Mouse (Mus musculus): ENCODE data around the gene Egfl7. TPM values are rescaled to one million over a fixed set of nuclear protein-coding genes. Genes with fewer than 3 reads are reported as not detected.

Egfl7 gene
- polyA plus RNA-seq, 1 experiment from 2014 or later, result 75.4 TPM

DNA sequence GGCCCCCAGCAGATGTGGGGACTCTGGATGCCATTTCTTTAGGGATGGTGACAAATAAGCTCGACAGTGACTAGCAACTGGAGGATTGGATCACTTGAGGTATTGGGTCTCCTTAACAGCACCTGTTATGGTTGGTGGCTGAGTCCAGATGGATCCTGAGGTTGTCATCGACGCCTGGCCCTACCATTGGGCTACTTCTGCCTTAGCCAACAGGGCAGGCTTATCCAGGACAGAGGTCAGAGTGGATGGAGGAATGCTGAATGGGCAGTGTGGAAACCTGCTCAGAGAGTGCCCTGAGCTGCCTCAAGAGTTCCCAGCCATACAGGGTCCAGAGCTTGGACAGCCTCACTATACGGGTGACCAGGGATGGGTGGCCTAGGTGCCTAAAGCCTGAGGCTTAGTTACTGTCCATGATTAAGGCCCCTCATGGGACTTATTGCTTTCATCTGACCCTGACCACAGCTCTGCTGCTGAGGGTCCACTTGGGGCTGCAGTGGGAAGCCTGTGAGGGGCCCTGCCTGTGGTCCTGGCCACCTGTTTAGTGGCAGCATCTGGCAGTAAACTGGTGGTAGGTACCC is 54.2 kb downstream of the Egfl7 start:
- H3K36me3 ChIP-seq (ENCODE audit: control insufficient read depth, insufficient read depth, low read length), result peaks cover 25% of the 10 kb centered on the region
- H3K4me2 ChIP-seq (ENCODE audit: low read length), result no peak overlapping the region
- no peak for ATAC-seq
- H3K27ac ChIP-seq (ENCODE audit: low read depth, low read length), result no peak overlapping the region
- 72% methylated on average over 4 of the region's 4 CpGs for WGBS
- H3K9ac ChIP-seq (ENCODE audit: low read depth, low read length), result no peak overlapping the region
- H3K27me3 ChIP-seq (replicated peaks; ENCODE audit: control insufficient read depth, insufficient read depth, low read length), result no peaks in the 10 kb centered on the region
- no peaks in the 10 kb centered on the region for H3K9me3 ChIP-seq (ENCODE audit: control insufficient read depth, low read length)
- H3K4me1 ChIP-seq (ENCODE audit: control insufficient read depth, insufficient read depth, low read depth, low read length), result peaks cover 54% of the 10 kb centered on the region
- no peak overlapping the region for H3K4me3 ChIP-seq (ENCODE audit: low read length)

DNA sequence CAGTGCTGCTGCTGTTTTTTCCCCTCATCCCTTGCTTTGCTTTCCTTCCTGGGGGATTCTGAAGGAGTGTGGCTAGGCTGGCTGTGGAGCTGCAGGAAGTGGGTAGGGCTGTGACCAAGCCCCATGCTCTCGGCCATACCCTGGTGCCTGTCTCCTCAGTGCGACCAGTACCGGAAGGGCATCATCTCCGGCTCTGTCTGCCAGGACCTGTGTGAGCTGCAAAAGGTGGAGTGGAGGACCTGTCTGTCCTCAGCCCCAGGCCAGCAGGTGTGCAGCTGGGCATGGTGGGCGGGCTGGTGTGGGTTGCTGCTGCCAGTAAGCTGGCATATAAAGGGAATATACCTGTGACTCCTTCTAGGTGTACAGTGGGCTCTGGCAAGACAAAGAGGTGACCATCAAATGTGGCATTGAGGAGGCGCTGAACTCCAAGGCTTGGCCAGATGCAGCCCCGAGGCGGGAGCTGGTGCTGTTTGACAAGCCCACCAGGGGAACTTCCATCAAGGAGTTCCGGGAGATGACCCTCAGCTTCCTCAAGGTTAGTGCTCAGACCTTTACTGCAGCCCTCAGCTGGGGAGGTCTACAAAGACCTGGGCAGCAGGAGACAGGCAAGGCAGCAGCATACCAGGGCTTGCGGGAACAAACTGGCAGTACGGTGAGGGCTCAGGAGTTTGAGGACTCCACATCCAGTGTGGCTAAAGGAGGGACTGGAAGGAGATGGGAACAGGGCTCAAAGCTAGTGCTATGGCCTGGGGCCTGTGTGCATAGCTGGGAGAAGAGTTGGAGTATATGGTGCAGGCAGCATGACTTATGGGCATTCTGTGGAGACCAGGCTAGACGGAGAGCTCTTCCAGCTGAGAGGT is 55.0 kb downstream of the Egfl7 start:
- Histone ChIP-seq H3K9me3 (ENCODE audit: control insufficient read depth, low read length) (no peaks in the 10 kb centered on the region), H3K36me3 (ENCODE audit: control insufficient read depth, insufficient read depth, low read length) (peaks cover 25% of the 10 kb centered on the region), H3K27me3 (replicated peaks; ENCODE audit: control insufficient read depth, insufficient read depth, low read length) (no peaks in the 10 kb centered on the region), H3K9ac (ENCODE audit: low read depth, low read length) (no peak overlapping the region), H3K27ac (ENCODE audit: low read depth, low read length) (no peak overlapping the region), H3K4me1 (ENCODE audit: control insufficient read depth, insufficient read depth, low read depth, low read length) (peaks cover 50% of the 10 kb centered on the region), H3K4me2 (ENCODE audit: low read length) (no peak overlapping the region), H3K4me3 (ENCODE audit: low read length) (no peak overlapping the region)
- no peak for ATAC-seq
- WGBS, result 59% methylated on average over 12 of the region's 12 CpGs

DNA sequence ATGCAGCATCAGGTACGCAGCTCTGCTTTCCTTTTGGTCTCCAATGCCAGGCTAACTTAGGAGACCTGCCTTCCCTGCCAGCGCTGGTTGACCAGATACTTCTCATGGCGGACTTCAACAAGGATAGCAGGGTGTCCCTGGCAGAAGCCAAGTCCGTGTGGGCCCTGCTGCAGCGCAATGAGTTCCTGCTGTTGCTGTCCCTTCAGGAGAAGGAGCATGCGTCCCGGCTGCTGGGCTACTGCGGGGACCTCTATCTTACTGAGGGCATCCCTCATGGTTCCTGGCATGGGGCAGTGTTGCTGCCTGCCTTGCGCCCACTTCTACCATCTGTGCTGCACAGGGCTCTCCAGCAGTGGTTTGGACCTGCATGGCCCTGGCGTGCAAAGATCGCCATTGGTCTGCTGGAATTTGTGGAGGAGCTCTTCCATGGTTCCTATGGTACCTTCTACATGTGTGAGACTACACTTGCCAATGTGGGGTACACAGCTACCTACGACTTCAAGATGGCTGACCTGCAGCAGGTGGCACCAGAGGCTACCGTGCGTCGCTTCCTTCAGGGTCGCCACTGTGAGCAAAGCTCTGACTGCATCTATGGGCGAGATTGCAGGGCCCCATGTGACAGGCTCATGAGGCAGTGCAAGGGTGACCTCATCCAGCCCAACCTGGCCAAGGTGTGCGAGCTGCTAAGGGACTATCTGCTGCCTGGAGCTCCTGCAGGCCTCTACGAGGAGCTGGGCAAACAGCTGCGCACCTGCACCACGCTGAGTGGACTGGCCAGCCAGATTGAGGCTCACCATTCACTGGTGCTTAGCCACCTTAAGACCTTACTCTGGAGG is 55.9 kb downstream of the Egfl7 start:
- no peak overlapping the region for H3K4me2 ChIP-seq (ENCODE audit: low read length)
- H3K4me1 ChIP-seq (ENCODE audit: control insufficient read depth, insufficient read depth, low read depth, low read length), result peaks cover 43% of the 10 kb centered on the region
- H3K9me3 ChIP-seq (ENCODE audit: control insufficient read depth, low read length), result no peaks in the 10 kb centered on the region
- no peak overlapping the region for H3K27ac ChIP-seq (ENCODE audit: low read depth, low read length)
- peaks cover 25% of the 10 kb centered on the region for H3K36me3 ChIP-seq (ENCODE audit: control insufficient read depth, insufficient read depth, low read length)
- ATAC-seq, result no peak
- no peaks in the 10 kb centered on the region for H3K27me3 ChIP-seq (replicated peaks; ENCODE audit: control insufficient read depth, insufficient read depth, low read length)
- 69% methylated on average over 21 of the region's 21 CpGs for WGBS
- no peak overlapping the region for H3K9ac ChIP-seq (ENCODE audit: low read depth, low read length)
- no peak overlapping the region for H3K4me3 ChIP-seq (ENCODE audit: low read length)

DNA sequence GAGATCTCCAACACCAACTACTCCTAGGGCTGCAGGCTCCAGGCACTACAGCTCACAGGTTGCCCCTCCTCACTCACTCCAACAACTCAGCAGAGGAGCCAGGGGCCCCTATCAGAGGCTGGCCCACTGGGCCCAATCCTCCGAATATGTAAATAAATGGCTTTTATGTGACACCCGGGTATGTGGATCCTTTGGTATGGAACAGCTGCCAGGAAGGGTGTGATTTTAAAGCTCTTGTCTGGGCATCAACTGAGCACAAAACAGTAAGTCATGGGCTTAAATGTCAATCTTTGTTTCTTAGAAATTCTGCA is 56.5 kb downstream of the Egfl7 start:
- Histone ChIP-seq H3K27ac (ENCODE audit: low read depth, low read length) (no peak overlapping the region), H3K36me3 (ENCODE audit: control insufficient read depth, insufficient read depth, low read length) (peaks cover 25% of the 10 kb centered on the region), H3K4me3 (ENCODE audit: low read length) (no peak overlapping the region), H3K4me1 (ENCODE audit: control insufficient read depth, insufficient read depth, low read depth, low read length) (peaks cover 38% of the 10 kb centered on the region), H3K9ac (ENCODE audit: low read depth, low read length) (no peak overlapping the region), H3K27me3 (replicated peaks; ENCODE audit: control insufficient read depth, insufficient read depth, low read length) (no peaks in the 10 kb centered on the region), H3K9me3 (ENCODE audit: control insufficient read depth, low read length) (no peaks in the 10 kb centered on the region), H3K4me2 (ENCODE audit: low read length) (no peak overlapping the region)
- ATAC-seq, result no peak
- WGBS, result 43% methylated on average over 2 of the region's 2 CpGs

DNA sequence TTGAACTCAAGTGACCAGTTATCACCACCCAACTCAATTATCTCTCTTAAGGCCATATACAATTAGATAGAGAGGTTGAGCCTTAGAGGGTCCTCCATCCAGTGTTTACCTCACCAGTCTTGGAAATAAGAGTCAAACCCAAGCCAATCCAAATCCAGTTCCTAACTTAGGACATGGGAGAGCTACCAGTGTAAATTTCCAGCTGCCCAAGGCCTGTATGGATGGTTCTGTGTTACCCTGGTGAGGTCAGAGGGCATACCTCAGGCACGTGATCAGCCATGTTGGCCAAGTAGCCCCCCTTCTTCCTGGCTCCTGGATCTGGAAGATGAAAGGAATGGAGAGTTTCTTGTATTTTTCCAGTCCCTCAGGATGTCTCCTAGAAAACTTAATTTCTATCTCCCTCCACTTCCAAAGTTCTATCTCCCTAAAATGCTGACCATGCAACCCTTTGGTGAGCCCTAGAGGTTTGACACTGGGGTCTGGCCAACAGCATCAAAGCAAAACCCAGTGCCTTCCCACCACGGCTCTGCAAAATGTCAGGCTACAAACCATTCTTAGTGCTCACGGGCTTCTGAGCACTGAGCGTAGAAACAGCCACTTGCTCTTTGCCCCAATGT is 57.6 kb downstream of the Egfl7 start:
- ATAC-seq, result no peak
- no peaks in the 10 kb centered on the region for H3K9me3 ChIP-seq (ENCODE audit: control insufficient read depth, low read length)
- no peak overlapping the region for H3K27ac ChIP-seq (ENCODE audit: low read depth, low read length)
- no peak overlapping the region for H3K9ac ChIP-seq (ENCODE audit: low read depth, low read length)
- peaks cover 25% of the 10 kb centered on the region for H3K36me3 ChIP-seq (ENCODE audit: control insufficient read depth, insufficient read depth, low read length)
- 82% methylated on average over 4 of the region's 4 CpGs for WGBS
- no peaks in the 10 kb centered on the region for H3K27me3 ChIP-seq (replicated peaks; ENCODE audit: control insufficient read depth, insufficient read depth, low read length)
- no peak overlapping the region; the same call in 1 of the 2 replicates for H3K4me2 ChIP-seq (ENCODE audit: low read length)
- H3K4me3 ChIP-seq (ENCODE audit: low read length), result no peak overlapping the region
- H3K4me1 ChIP-seq (ENCODE audit: control insufficient read depth, insufficient read depth, low read depth, low read length), result peaks cover 29% of the 10 kb centered on the region

DNA sequence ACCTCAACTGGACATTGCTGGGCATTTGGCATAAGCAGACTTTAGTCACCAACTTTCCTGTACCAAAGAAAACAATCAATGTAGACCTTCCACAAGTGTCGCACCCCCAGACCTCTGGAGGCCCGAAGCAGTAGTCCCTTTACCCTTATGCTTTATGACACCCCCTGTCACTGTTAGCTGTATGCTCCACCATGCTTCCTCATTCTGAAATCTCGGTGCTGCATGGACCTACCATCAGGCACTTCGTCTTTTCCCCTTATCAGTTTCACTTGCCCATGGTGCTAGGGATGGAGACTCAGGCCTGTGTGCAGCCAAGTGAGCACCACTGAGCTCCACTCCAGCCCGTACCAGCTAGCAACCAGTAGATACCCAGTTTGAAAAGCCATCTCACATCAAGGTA is 58.2 kb downstream of the Egfl7 start:
- no peak for ATAC-seq
- 81% methylated on average over 5 of the region's 5 CpGs for WGBS
- no peaks in the 10 kb centered on the region for H3K9me3 ChIP-seq (ENCODE audit: control insufficient read depth, low read length)
- peak overlapping the region; percentile 69 for H3K4me2 ChIP-seq (ENCODE audit: low read length)
- no peaks in the 10 kb centered on the region for H3K27me3 ChIP-seq (replicated peaks; ENCODE audit: control insufficient read depth, insufficient read depth, low read length)
- peaks cover 25% of the 10 kb centered on the region for H3K36me3 ChIP-seq (ENCODE audit: control insufficient read depth, insufficient read depth, low read length)
- H3K27ac ChIP-seq (ENCODE audit: low read depth, low read length), result no peak overlapping the region
- peak overlapping the region; percentile 17 for H3K9ac ChIP-seq (ENCODE audit: low read depth, low read length)
- H3K4me3 ChIP-seq (ENCODE audit: low read length), result no peak overlapping the region; the same call in 1 of the 2 replicates
- peaks cover 23% of the 10 kb centered on the region for H3K4me1 ChIP-seq (ENCODE audit: control insufficient read depth, insufficient read depth, low read depth, low read length)

DNA sequence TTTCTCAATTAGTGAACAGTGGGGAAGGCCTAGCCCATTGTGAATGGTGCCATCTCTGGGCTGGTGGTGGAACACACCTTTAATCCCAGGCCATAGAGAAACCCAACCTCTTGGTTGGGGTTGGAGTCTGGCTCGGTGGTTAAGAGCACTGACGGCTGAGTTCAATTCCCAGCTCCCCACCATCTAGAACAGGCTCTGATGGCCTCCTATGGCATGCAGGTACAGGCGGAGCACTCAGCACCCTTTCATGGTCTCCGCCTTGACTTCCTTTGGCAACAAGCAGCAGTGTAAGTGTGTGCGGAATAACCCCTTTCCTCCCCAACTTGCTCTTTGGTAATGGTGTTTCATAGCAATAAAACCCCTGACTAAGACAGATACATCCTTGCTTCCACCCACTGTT is 58.8 kb downstream of the Egfl7 start:
- H3K36me3 ChIP-seq (ENCODE audit: control insufficient read depth, insufficient read depth, low read length), result peaks cover 25% of the 10 kb centered on the region
- H3K9ac ChIP-seq (ENCODE audit: low read depth, low read length), result peak overlapping the region; percentile 31
- H3K27me3 ChIP-seq (replicated peaks; ENCODE audit: control insufficient read depth, insufficient read depth, low read length), result no peaks in the 10 kb centered on the region
- H3K4me3 ChIP-seq (ENCODE audit: low read length), result peak overlapping the region; percentile 94
- H3K27ac ChIP-seq (ENCODE audit: low read depth, low read length), result no peak overlapping the region
- WGBS, result 76% methylated on average over 5 of the region's 5 CpGs
- peak overlapping the region; percentile 69 for H3K4me2 ChIP-seq (ENCODE audit: low read length)
- peaks cover 23% of the 10 kb centered on the region for H3K4me1 ChIP-seq (ENCODE audit: control insufficient read depth, insufficient read depth, low read depth, low read length)
- no peaks in the 10 kb centered on the region for H3K9me3 ChIP-seq (ENCODE audit: control insufficient read depth, low read length)
- no peak for ATAC-seq

DNA sequence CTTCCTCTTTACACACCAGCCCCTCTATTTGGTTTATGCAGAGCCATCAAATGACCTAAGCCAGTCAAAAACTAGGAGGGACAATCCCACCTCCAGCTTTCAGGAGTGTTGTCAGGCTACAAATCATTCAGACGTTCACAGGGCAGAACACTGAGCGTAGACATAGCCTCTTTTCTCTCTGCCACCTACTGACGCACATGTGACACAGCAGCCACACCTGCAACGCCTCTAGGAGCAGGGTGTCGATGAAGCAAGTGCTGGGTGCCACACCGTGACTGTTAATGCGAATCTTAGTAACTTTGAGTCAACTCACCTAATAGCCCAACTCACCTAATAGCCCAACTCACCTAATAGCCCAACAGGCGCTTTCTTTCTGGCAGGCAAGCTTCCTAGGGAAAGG is 59.3 kb downstream of the Egfl7 start:
- peak overlapping the region; percentile 95 for H3K9ac ChIP-seq (ENCODE audit: low read depth, low read length)
- H3K27me3 ChIP-seq (replicated peaks; ENCODE audit: control insufficient read depth, insufficient read depth, low read length), result no peaks in the 10 kb centered on the region
- peak overlapping the region; percentile 94 for H3K4me3 ChIP-seq (ENCODE audit: low read length)
- peaks cover 23% of the 10 kb centered on the region for H3K4me1 ChIP-seq (ENCODE audit: control insufficient read depth, insufficient read depth, low read depth, low read length)
- H3K27ac ChIP-seq (ENCODE audit: low read depth, low read length), result no peak overlapping the region
- no peaks in the 10 kb centered on the region for H3K9me3 ChIP-seq (ENCODE audit: control insufficient read depth, low read length)
- ATAC-seq, result peak; percentile 40; the same call in 1 of the 2 replicates
- peak overlapping the region; percentile 69 for H3K4me2 ChIP-seq (ENCODE audit: low read length)
- H3K36me3 ChIP-seq (ENCODE audit: control insufficient read depth, insufficient read depth, low read length), result peaks cover 25% of the 10 kb centered on the region
- WGBS, result 9% methylated on average over 8 of the region's 8 CpGs
